Mouse (Mus musculus): ENCODE measurements at regions not wholly inside any gene's neighbourhood (a gene's known extent, or its start where the extent isn't known, plus 50 kb on each side); places are given as distances from the start of the nearest gene placed in this dataset.

- no peak for ATAC-seq
These were observed 606.2 kb upstream of the Crim1 start for GRCm38 (mm10) chr17:77593807-77594206.

GRCm38 (mm10) chr17:77596453-77596852 is 603.6 kb upstream of the Crim1 start:
- 94% methylated on average over 1 of the region's 1 CpGs for whole genome bisulfite sequencing
- no peak for TF ChIP-seq CTCF (IDR thresholded peaks at IDR 0.05; ENCODE audit: low read depth)
- no peak overlapping the region for H3K9ac ChIP-seq
- DNase-seq = no peak
- no peaks in the 10 kb centered on the region for H3K27me3 ChIP-seq (ENCODE audit: insufficient read depth, low read length)
- H3K4me1 ChIP-seq (ENCODE audit: insufficient read depth) = no peaks in the 10 kb centered on the region
- no peak for ATAC-seq
- H3K36me3 ChIP-seq (ENCODE audit: insufficient read depth) = no peaks in the 10 kb centered on the region
- no peak overlapping the region for H3K4me2 ChIP-seq (ENCODE audit: low read depth)
- H3K4me3 ChIP-seq (ENCODE audit: low read depth, low read length) = no peak overlapping the region
- H3K27ac ChIP-seq (ENCODE audit: low read depth, low read length) = no peak overlapping the region
- no peaks in the 10 kb centered on the region for H3K9me3 ChIP-seq (ENCODE audit: low read length)

More at GRCm38 (mm10) chr17:77593807-77594206, 606.2 kb upstream of the Crim1 start:
- Histone ChIP-seq H3K4me1 (ENCODE audit: insufficient read depth) (no peaks in the 10 kb centered on the region), H3K4me3 (ENCODE audit: low read depth, low read length) (no peak overlapping the region), H3K27me3 (ENCODE audit: insufficient read depth, low read length) (no peaks in the 10 kb centered on the region), H3K9ac (no peak overlapping the region), H3K4me2 (ENCODE audit: low read depth) (no peak overlapping the region), H3K9me3 (ENCODE audit: low read length) (no peaks in the 10 kb centered on the region), H3K36me3 (ENCODE audit: insufficient read depth) (no peaks in the 10 kb centered on the region), H3K27ac (ENCODE audit: low read depth, low read length) (no peak overlapping the region)
- DNase-seq = no peak
- WGBS = 41% methylated on average over 4 of the region's 4 CpGs
- TF ChIP-seq CTCF (IDR thresholded peaks at IDR 0.05; ENCODE audit: low read depth) = no peak

GRCm38 (mm10) chr17:77623472-77623871 is 576.6 kb upstream of the Crim1 start:
- no peaks in the 10 kb centered on the region for H3K27me3 ChIP-seq (ENCODE audit: insufficient read depth, low read length)
- H3K9me3 ChIP-seq (ENCODE audit: low read length) = no peaks in the 10 kb centered on the region
- H3K4me3 ChIP-seq (ENCODE audit: low read depth, low read length) = no peak overlapping the region
- H3K36me3 ChIP-seq (ENCODE audit: insufficient read depth) = no peaks in the 10 kb centered on the region
- ATAC-seq = no peak
- H3K4me2 ChIP-seq (ENCODE audit: low read depth) = no peak overlapping the region
- H3K27ac ChIP-seq (ENCODE audit: low read depth, low read length) = no peak overlapping the region
- WGBS = 60% methylated on average over 2 of the region's 2 CpGs
- TF ChIP-seq CTCF (IDR thresholded peaks at IDR 0.05; ENCODE audit: low read depth) = no peak
- no peak for DNase-seq
- H3K4me1 ChIP-seq (ENCODE audit: insufficient read depth) = no peaks in the 10 kb centered on the region
- no peak overlapping the region for H3K9ac ChIP-seq

- Histone ChIP-seq H3K9ac (no peak overlapping the region), H3K36me3 (ENCODE audit: insufficient read depth) (no peaks in the 10 kb centered on the region), H3K9me3 (ENCODE audit: low read length) (no peaks in the 10 kb centered on the region), H3K4me1 (ENCODE audit: insufficient read depth) (no peaks in the 10 kb centered on the region), H3K4me3 (ENCODE audit: low read depth, low read length) (no peak overlapping the region), H3K27me3 (ENCODE audit: insufficient read depth, low read length) (no peaks in the 10 kb centered on the region), H3K4me2 (ENCODE audit: low read depth) (no peak overlapping the region), H3K27ac (ENCODE audit: low read depth, low read length) (no peak overlapping the region)
- no peak for TF ChIP-seq CTCF (IDR thresholded peaks at IDR 0.05; ENCODE audit: low read depth)
- WGBS = 100% methylated on average over 1 of the region's 1 CpGs
- no peak for DNase-seq
- no peak for ATAC-seq
These were observed 575.9 kb upstream of the Crim1 start for GRCm38 (mm10) chr17:77624103-77624502.

- H3K9me3 ChIP-seq (ENCODE audit: low read length) = no peaks in the 10 kb centered on the region
- H3K4me2 ChIP-seq (ENCODE audit: low read depth) = no peak overlapping the region
- no peaks in the 10 kb centered on the region for H3K4me1 ChIP-seq (ENCODE audit: insufficient read depth)
- no peak for TF ChIP-seq CTCF (IDR thresholded peaks at IDR 0.05; ENCODE audit: low read depth)
- H3K27ac ChIP-seq (ENCODE audit: low read depth, low read length) = no peak overlapping the region
- H3K9ac ChIP-seq = no peak overlapping the region
- no peak overlapping the region for H3K4me3 ChIP-seq (ENCODE audit: low read depth, low read length)
- no peaks in the 10 kb centered on the region for H3K27me3 ChIP-seq (ENCODE audit: insufficient read depth, low read length)
- H3K36me3 ChIP-seq (ENCODE audit: insufficient read depth) = no peaks in the 10 kb centered on the region
- ATAC-seq = no peak
- 95% methylated on average over 2 of the region's 2 CpGs for WGBS
- no peak for DNase-seq
These were observed 557.7 kb upstream of the Crim1 start for GRCm38 (mm10) chr17:77642355-77642754.

GRCm38 (mm10) chr17:77648946-77649345 is 551.1 kb upstream of the Crim1 start:
- H3K4me3 ChIP-seq (ENCODE audit: low read depth, low read length) = no peak overlapping the region
- DNase-seq (peak; percentile 59), ATAC-seq (peak; percentile 83)
- H3K4me2 ChIP-seq (ENCODE audit: low read depth) = 0 out of 2 replicates have a peak overlapping the region, but pooled peaks have one; percentile 7
- no peak for TF ChIP-seq CTCF (IDR thresholded peaks at IDR 0.05; ENCODE audit: low read depth)
- H3K27me3 ChIP-seq (ENCODE audit: insufficient read depth, low read length) = no peaks in the 10 kb centered on the region
- 53% methylated on average over 3 of the region's 3 CpGs for WGBS
- H3K9ac ChIP-seq = no peak overlapping the region
- no peaks in the 10 kb centered on the region for H3K36me3 ChIP-seq (ENCODE audit: insufficient read depth)
- no peaks in the 10 kb centered on the region for H3K9me3 ChIP-seq (ENCODE audit: low read length)
- peak overlapping the region; percentile 54 for H3K27ac ChIP-seq (ENCODE audit: low read depth, low read length)
- H3K4me1 ChIP-seq (ENCODE audit: insufficient read depth) = no peaks in the 10 kb centered on the region

- Histone ChIP-seq H3K27me3 (ENCODE audit: insufficient read depth, low read length) (no peaks in the 10 kb centered on the region), H3K27ac (ENCODE audit: low read depth, low read length) (no peak overlapping the region), H3K4me3 (ENCODE audit: low read depth, low read length) (no peak overlapping the region), H3K9ac (no peak overlapping the region), H3K4me2 (ENCODE audit: low read depth) (no peak overlapping the region), H3K4me1 (ENCODE audit: insufficient read depth) (no peaks in the 10 kb centered on the region), H3K36me3 (ENCODE audit: insufficient read depth) (no peaks in the 10 kb centered on the region), H3K9me3 (ENCODE audit: low read length) (no peaks in the 10 kb centered on the region)
- ATAC-seq (no peak), DNase-seq (no peak)
- no peak for TF ChIP-seq CTCF (IDR thresholded peaks at IDR 0.05; ENCODE audit: low read depth)
These were observed 548.2 kb upstream of the Crim1 start for GRCm38 (mm10) chr17:77651861-77652260.

Measured in forebrain, postnatal 0 days (tissue).